Mouse (Mus musculus) liver, adult 2 months (tissue): ENCODE results near the gene Spag4. TPM values are rescaled to one million over a fixed set of nuclear protein-coding genes. Genes with fewer than 3 reads are reported as not detected.
A peak's percentile ranks its signal among the peaks of the same experiment; 100 is the strongest.

Experiments
- DNase-seq: peaks from one replicate; pipeline ENCODE4 v3.0.0-alpha.2; 2011; ENCODE audit warnings: low read depth, low spot score; ENCODE audit errors: extremely low read depth
- H3K27ac ChIP-seq: fragments of 200-500 bp; replicated peaks from 2 replicates; pipeline ENCODE4 v1.5.1; 2012; ENCODE audit warnings: low read depth, mild to moderate bottlenecking, control low read depth, inconsistent platforms, low read length; ENCODE audit not compliant: insufficient read depth
- H3K27me3 ChIP-seq: fragments of 200-500 bp; 2 replicates; pipeline ENCODE4 v1.6.1; 2012; ENCODE audit warnings: mild to moderate bottlenecking, moderate library complexity, low read length, inconsistent platforms; ENCODE audit not compliant: control insufficient read depth, insufficient read depth
- H3K36me3 ChIP-seq: fragments of 200-500 bp; 2 replicates; pipeline ENCODE4 v1.6.1; 2012; ENCODE audit warnings: low read length, inconsistent platforms; ENCODE audit not compliant: control insufficient read depth, insufficient read depth
- H3K4me1 ChIP-seq: fragments of 200-500 bp; 2 replicates; pipeline ENCODE4 v1.6.1; 2011; ENCODE audit warnings: low read length; ENCODE audit not compliant: control insufficient read depth, insufficient read depth
- H3K4me3 ChIP-seq: fragments of 200-500 bp; 2 replicates; pipeline ENCODE4 v1.5.1; 2011; ENCODE audit warnings: low read depth, mild to moderate bottlenecking, control low read depth, low read length, moderate library complexity; ENCODE audit not compliant: insufficient read depth
- H3K79me2 ChIP-seq: fragments of 200-500 bp; 2 replicates; pipeline ENCODE4 v1.6.1; 2012; ENCODE audit warnings: inconsistent platforms, mild to moderate bottlenecking, low read length, moderate library complexity; ENCODE audit not compliant: control insufficient read depth, insufficient read depth
- H3K9ac ChIP-seq: fragments of 200-500 bp; 2 replicates; pipeline ENCODE4 v1.6.1; 2012; ENCODE audit warnings: low read depth, mild to moderate bottlenecking, control low read depth, inconsistent platforms, low read length
- CTCF ChIP-seq: fragments of 200-500 bp; IDR thresholded peaks from 2 replicates; pipeline ENCODE4 v1.5.1; 2011; ENCODE audit warnings: low read depth, low read length, control low read depth
- POLR2A ChIP-seq: fragments of 200-500 bp; IDR thresholded peaks from 2 replicates; pipeline ENCODE4 v1.6.1; 2011; ENCODE audit warnings: low read length, control low read depth; ENCODE audit not compliant: insufficient read depth; ENCODE audit errors: extremely low read depth
- WGBS: fragments of 180-500 bp; shearing (Covaris S2); methylation state at CpG from one replicate; pipeline ENCODE4 v1.1.7; 2018; 5-methylcytosine and 5-hydroxymethylcytosine counted together
- polyA plus RNA-seq: library from polyadenylated mRNA; depleted of rRNA; stranded (reverse); fragments of >200 nt; gene quantifications from 2 replicates; pipeline ENCODE4 v1.2.3, GENCODE M21; 2012
- total RNA-seq: library from RNA; depleted of rRNA; stranded (reverse); fragments of >200 nt; gene quantifications from 2 replicates; pipeline ENCODE4 v1.2.3, GENCODE M21; 2014

Gene Spag4
- total and polyA plus RNA-seq, 2 experiments: 1.6 to 4.8 TPM

GRCm38 (mm10) chr2:156039390-156039789 lies 25.6 kb upstream of the Spag4 start:
- H3K79me2 ChIP-seq: no peaks in the 10 kb centered on the region
- no peak for TF ChIP-seq CTCF
- no peak for TF ChIP-seq POLR2A
- no peak overlapping the region for H3K27ac ChIP-seq
- no peaks in the 10 kb centered on the region for H3K27me3 ChIP-seq
- H3K4me1 ChIP-seq: no peaks in the 10 kb centered on the region
- WGBS: 85% methylated on average over 3 of the region's 3 CpGs
- no peak overlapping the region for H3K9ac ChIP-seq
- no peak for DNase-seq
- no peak overlapping the region for H3K4me3 ChIP-seq
- no peaks in the 10 kb centered on the region for H3K36me3 ChIP-seq

- 83% methylated on average over 8 of the region's 8 CpGs for WGBS
- H3K4me1 ChIP-seq: no peaks in the 10 kb centered on the region
- TF ChIP-seq CTCF: no peak
- no peak overlapping the region for H3K27ac ChIP-seq
- no peak overlapping the region for H3K4me3 ChIP-seq
- no peaks in the 10 kb centered on the region for H3K79me2 ChIP-seq
- no peaks in the 10 kb centered on the region for H3K36me3 ChIP-seq
- no peaks in the 10 kb centered on the region for H3K27me3 ChIP-seq
- no peak for DNase-seq
- H3K9ac ChIP-seq: no peak overlapping the region
Observed at GRCm38 (mm10) chr2:156042903-156043302, 22.1 kb upstream of the Spag4 start.

GRCm38 (mm10) chr2:156047929-156048328 lies 17.0 kb upstream of the Spag4 start:
- H3K79me2 ChIP-seq: no peaks in the 10 kb centered on the region
- H3K27ac ChIP-seq: no peak overlapping the region
- H3K36me3 ChIP-seq: no peaks in the 10 kb centered on the region
- no peak for DNase-seq
- H3K9ac ChIP-seq: no peak overlapping the region
- no peaks in the 10 kb centered on the region for H3K27me3 ChIP-seq
- H3K4me3 ChIP-seq: no peak overlapping the region
- WGBS: 27% methylated on average over 19 of the region's 19 CpGs
- no peaks in the 10 kb centered on the region for H3K4me1 ChIP-seq
- TF ChIP-seq POLR2A (no peak), CTCF (no peak)

GRCm38 (mm10) chr2:156052816-156053215 lies 12.2 kb upstream of the Spag4 start, which contains the start of gene Fer1l4:
Fer1l4 (minus strand) TSS chr2:156052947.
- no peaks in the 10 kb centered on the region for H3K27me3 ChIP-seq
- H3K4me1 ChIP-seq: no peaks in the 10 kb centered on the region
- DNase-seq: no peak
- no peak for TF ChIP-seq POLR2A
- TF ChIP-seq CTCF: no peak
- H3K9ac ChIP-seq: no peak within 1 kb of the TSS
- H3K36me3 ChIP-seq: no peaks in the 10 kb centered on the region
- H3K4me3 ChIP-seq: no peak within 1 kb of the TSS
- WGBS: 65% methylated on average over 9 of the region's 9 CpGs
- no peaks in the 10 kb centered on the region for H3K79me2 ChIP-seq
- no peak within 1 kb of the TSS for H3K27ac ChIP-seq

GRCm38 (mm10) chr2:156066126-156066525 lies 1.2 kb downstream of the Spag4 start:
- Histone ChIP-seq H3K4me3 (peak overlapping the region; percentile 69; the same call in 1 of the 2 replicates), H3K27ac (no peak overlapping the region), H3K9ac (peak overlapping the region; percentile 63; the same call in 1 of the 2 replicates), H3K79me2 (no peaks in the 10 kb centered on the region), H3K4me1 (peaks cover 2% of the 10 kb centered on the region; the same call in 1 of the 2 replicates), H3K36me3 (no peaks in the 10 kb centered on the region), H3K27me3 (no peaks in the 10 kb centered on the region)
- TF ChIP-seq POLR2A: no peak
- TF ChIP-seq CTCF: no peak
- no peak for DNase-seq
- 29% methylated on average over 10 of the region's 10 CpGs for WGBS

- no peak overlapping the region for H3K27ac ChIP-seq
- H3K36me3 ChIP-seq: peaks cover 5% of the 10 kb centered on the region; the same call in 1 of the 2 replicates
- no peaks in the 10 kb centered on the region for H3K79me2 ChIP-seq
- no peak for TF ChIP-seq CTCF
- TF ChIP-seq POLR2A: no peak
- 84% methylated on average over 10 of the region's 10 CpGs for WGBS
- no peak overlapping the region for H3K4me3 ChIP-seq
- H3K27me3 ChIP-seq: no peaks in the 10 kb centered on the region
- no peak for DNase-seq
- no peak overlapping the region for H3K9ac ChIP-seq
- peaks cover 2% of the 10 kb centered on the region; the same call in 1 of the 2 replicates for H3K4me1 ChIP-seq
Observed at GRCm38 (mm10) chr2:156067916-156068315, 2.9 kb downstream of the Spag4 start.
